Mouse (Mus musculus) activated CD4-positive, CD25-positive, alpha-beta regulatory T cell, adult 4 months (primary cell): ENCODE data around the gene Gm43191. TPM values are rescaled to one million over a fixed set of nuclear protein-coding genes. Genes with fewer than 3 reads are reported as not detected.
A peak's percentile ranks its signal among the peaks of the same experiment; 100 is the strongest.

Source experiments
- ATAC-seq: one replicate; pipeline ENCODE4 v1.8.0; 2017
- polyA plus RNA-seq, 2 experiments: library from polyadenylated mRNA; unstranded; fragments of 100-300 nt; shearing (Covaris generic); gene quantifications; one replicate each; pipeline ENCODE4 v1.2.1; 2017

Gene Gm43191
- polyA plus RNA-seq, 2 experiments from 2014 or later = not detected

DNA sequence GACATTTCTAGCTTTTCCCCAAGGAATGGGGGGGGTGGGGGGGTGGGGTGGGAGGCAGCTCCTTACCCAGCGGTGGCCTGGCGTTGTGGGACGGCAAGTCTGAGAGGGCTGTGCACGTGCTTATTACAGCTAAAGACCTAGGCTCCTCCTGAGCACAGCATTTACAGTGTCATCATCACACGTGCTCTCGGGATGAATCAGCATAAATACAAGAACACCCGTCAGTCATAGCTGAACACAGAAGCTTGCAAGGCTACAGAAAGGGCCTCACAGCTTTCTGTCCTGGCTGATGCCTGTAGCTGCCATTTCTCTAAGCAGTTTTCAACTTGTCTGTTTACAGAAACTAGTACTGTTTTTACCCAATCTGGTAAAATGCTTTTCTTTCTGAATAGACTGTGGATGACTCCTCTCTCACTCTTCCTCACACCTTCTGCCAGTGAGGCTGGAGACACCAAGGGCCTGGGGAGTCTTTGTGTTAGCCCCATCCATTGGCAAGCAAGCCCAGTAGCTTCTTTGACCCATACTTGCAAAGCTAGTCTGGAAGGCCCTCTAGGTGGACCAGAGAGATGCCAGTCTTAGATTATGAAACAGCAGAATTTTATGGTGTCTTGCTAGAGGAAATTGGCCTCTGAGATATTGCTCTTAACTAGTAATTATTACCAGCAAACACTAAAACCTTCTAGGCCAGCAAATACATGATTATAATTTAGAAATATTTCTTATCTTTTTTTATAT, 60.3 kb downstream of the Gm43191 start:
- ATAC-seq = no peak

DNA sequence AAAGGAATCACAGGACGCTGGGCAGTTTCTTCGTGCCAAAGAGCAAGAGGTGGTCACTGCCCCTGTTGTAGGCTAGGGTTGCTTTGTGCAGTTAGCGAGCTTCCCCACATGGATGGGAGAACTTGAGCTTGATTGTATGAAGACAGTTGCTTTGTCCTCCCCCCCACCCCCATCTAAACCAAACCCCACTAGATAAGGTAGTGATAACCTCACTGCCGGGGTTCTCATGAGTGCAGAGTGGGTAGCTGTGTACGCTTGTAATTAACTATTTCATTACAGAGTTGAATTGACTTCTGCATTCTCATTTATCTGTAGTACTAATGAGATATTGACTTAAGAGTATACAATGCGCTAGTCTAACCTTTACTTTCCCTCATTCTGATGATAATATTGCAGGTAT, 62.2 kb downstream of the Gm43191 start:
- ATAC-seq = no peak

- ATAC-seq = no peak
Observed at GRCm38 (mm10) chr3:116615318-116616068, 65.6 kb downstream of the Gm43191 start.

- no peak for ATAC-seq
Observed at GRCm38 (mm10) chr3:116614295-116614892, 66.7 kb downstream of the Gm43191 start, which contains the start of gene Trmt13. Gene Trmt13, minus strand, starts transcription at chr3:116614587.

- ATAC-seq = no peak
Observed at GRCm38 (mm10) chr3:116604570-116604969, 76.5 kb downstream of the Gm43191 start.

GRCm38 (mm10) chr3:116601781-116602180, 79.3 kb downstream of the Gm43191 start:
- ATAC-seq = no peak

DNA sequence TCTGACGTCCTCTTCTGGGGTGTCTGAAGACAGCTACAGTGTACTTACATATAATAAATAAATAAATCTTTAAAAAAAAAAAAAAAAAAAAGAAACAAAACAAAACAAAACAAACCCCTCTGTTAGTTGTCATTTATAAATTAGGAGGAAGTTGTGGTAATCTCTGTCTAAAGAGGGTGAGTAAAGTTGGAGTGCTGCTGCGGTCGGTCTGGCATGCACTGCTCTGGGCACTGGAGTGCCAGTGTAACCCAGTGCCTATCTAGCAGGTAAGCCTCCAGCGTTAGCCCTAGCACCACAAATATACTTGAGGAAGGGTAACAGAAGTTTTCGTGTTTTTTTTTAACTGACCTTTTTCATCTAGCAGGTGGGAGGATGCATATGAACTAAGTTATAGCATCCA, 80.1 kb downstream of the Gm43191 start:
- ATAC-seq = no peak

GRCm38 (mm10) chr3:116599705-116600104, 81.4 kb downstream of the Gm43191 start:
- ATAC-seq = no peak

- no peak for ATAC-seq
Observed at GRCm38 (mm10) chr3:116595603-116595991, 85.5 kb downstream of the Gm43191 start.

DNA sequence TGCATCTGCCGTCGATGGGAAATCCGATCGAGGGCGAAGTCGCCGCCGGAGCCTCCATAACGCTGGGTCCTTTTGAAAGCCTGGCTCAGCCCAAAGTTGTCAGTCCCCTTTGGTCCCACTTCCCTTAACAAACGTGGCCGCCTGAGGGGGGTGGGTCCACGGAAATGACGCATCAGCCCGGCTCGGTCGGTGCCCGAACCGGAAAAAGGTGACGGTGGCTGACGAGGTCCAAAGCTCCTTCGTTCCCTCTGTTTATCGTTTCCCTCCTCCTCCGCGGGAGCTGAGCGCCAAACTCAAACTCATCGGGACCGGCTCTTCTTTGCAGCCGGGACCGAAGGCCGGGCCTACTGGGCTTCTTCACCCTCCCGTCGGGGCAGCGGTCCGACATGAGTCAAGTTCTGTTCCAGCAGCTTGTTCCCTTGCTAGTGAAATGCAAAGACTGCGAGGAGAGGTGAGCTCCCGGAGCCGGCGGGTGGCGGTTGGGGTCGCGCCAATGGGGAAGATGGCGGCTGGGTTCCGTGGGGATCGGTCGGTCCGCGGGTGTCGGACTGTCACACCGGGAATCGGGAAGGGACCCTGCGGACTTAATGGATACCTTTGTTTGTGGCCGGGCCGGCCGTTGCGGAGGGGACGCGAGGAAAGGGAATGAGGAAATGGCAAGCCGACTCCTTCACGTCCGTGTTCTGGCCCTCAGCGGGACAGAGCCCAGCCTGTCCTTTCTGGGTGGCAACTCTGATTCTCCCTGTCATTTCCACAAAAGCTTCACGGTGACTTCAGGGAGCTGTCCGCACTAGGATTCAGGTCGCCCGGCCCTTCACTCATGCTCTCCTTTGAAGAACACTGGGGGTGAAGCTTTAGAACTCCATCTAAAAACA, 86.1 kb downstream of the Gm43191 start, which contains the start of gene Sass6:
Gene Sass6, plus strand, starts transcription at position 255 of the 875 bp plus-strand sequence.
- ATAC-seq = peak; percentile 97

GRCm38 (mm10) chr3:116594076-116594727, 86.9 kb downstream of the Gm43191 start:
- ATAC-seq = peak; percentile 25

Other genes starting within 250 kb of the Gm43191 start
- 10 to 100 TPM; 23.5 to 28.4 TPM for gene Rtca, start 173.1 kb downstream of the Gm43191 start, polyA plus RNA-seq
- 10 to 100 TPM in 1 of 2 experiments, 1 to 10 TPM in 1; 9.2 to 15.2 TPM for gene Dbt, start 168.2 kb downstream of the Gm43191 start, polyA plus RNA-seq
- gene Lrrc39, start 118.3 kb downstream of the Gm43191 start, polyA plus RNA-seq = 1 to 10 TPM in 1 of 2 experiments, under 1 TPM in 1; 0.82 to 1.2 TPM
- 10 to 100 TPM; 11.0 to 12.8 TPM for gene Sass6, start 86.3 kb downstream of the Gm43191 start, polyA plus RNA-seq
- 10 to 100 TPM; 31.3 TPM for gene Trmt13, start 66.7 kb downstream of the Gm43191 start, polyA plus RNA-seq
- 10 to 100 TPM; 85.1 to 91.0 TPM for gene Mfsd14a, start 18.6 kb downstream of the Gm43191 start, polyA plus RNA-seq
- gene Slc35a3, start 31.6 kb upstream of the Gm43191 start, polyA plus RNA-seq = 1 to 10 TPM; 5.4 to 7.7 TPM
- gene Agl, start 126.9 kb upstream of the Gm43191 start, polyA plus RNA-seq = 1 to 10 TPM; 1.8 to 2.6 TPM
- 10 to 100 TPM; 13.8 to 26.3 TPM for gene Frrs1, start 178.2 kb upstream of the Gm43191 start, polyA plus RNA-seq